Mouse (Mus musculus) A20 (cell line): ENCODE measurements around the gene Magi1.
"Not testable (repeated sequence)": the region's sequence is repeated elsewhere in the genome, so short reads cannot be mapped to it uniquely, and the experiment has no call there.

ENCODE experiments used
- DNase-seq: peaks from one replicate; pipeline ENCODE4 v3.0.0-alpha.2; 2011; ENCODE audit warnings: low read depth, low spot score

Magi1 gene

GRCm38 (mm10) chr6:93657187-93657974, 626.3 kb downstream of the Magi1 start:
- no peak for DNase-seq

- no peak for DNase-seq
These were observed 635.0 kb downstream of the Magi1 start for GRCm38 (mm10) chr6:93648581-93649230.

GRCm38 (mm10) chr6:93629735-93630291, 653.9 kb downstream of the Magi1 start:
- not testable (repeated sequence) for DNase-seq

DNA sequence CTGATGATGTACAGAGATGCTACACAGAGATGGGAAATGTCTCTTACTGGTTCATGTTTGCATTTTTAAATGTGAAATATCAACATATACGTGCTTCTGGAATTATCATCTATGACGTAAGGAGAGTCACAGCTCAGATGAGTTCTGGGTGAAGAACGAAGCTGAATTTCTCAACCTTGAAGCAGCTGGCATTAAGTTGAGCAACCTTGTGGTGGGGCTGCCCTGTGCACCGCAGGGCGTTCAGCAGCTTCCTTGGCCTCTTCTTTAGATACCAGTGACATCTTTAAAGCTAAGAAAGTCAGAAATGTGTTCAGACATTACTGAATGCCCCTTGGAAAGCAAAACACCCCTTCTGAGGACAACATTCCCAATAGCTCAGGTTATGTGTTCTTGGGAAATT, 656.5 kb downstream of the Magi1 start:
- DNase-seq, result no peak
